In the genomic region with DNA sequence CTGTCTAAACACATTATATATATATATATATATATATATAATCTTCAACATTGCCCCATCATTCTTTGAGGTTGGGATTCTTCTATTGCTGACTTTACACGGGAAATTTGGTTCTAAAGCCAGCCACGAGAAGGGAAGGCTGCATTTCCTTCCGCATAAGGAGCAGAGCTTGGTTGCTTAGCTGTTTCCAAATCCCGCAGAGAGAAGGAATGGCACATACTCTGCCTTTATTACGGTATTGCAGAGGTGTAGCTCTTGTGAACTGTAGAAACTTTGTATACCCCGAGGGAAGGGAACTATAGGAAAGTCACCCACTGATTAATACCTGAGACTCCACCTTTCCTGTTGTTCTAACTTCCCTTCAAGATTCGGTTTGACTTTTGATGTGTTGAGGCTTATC, we compare ENCODE assay signal across 8 mouse cellular contexts. TPM values are rescaled to one million over a fixed set of nuclear protein-coding genes. Genes with fewer than 3 reads are reported as not detected.
DNase-seq lines count a peak whose midpoint lies in the region; ATAC-seq and TF ChIP-seq lines count a peak whose summit lies in the region.

No protein-coding gene starts in this region.

- no peaks in the 10 kb centered on the region for H3K36me3 ChIP-seq in lung, postnatal 0 days (ENCODE audit: insufficient read depth, low read length)
- no peaks in the 10 kb centered on the region for H3K36me3 ChIP-seq in forebrain, embryonic 13.5 days (ENCODE audit: poor library complexity, severe bottlenecking)
- H3K36me3 ChIP-seq in intestine, postnatal 0 days (ENCODE audit: control insufficient read depth, insufficient read depth) = no peaks in the 10 kb centered on the region
- no peaks in the 10 kb centered on the region for H3K36me3 ChIP-seq in stomach, embryonic 14.5 days (ENCODE audit: control insufficient read depth, insufficient read depth, low read length)

- ATAC-seq in lung, postnatal 0 days = no peak
- ATAC-seq in forebrain, embryonic 13.5 days = no peak
- ATAC-seq in intestine, postnatal 0 days = no peak
- no peak for ATAC-seq in stomach, embryonic 14.5 days (ENCODE audit: insufficient number of reproducible peaks, insufficient read depth, low FRiP score, low read depth)

- peak; percentile 33 for DNase-seq in lung, postnatal 0 days (ENCODE audit: low spot score)
- no peak for DNase-seq in lung, adult 18-20 months
- DNase-seq in right cerebral cortex, adult 2 months (ENCODE audit: low spot score in 2 of 2) = no peak
- DNase-seq in cerebellum, adult 11 months = no peak
- DNase-seq in left cerebral cortex, postnatal 10 days (ENCODE audit: extremely low spot score in 1 of 2, low spot score in 2 of 2) = no peak

- no peak for TF ChIP-seq EP300 in lung, postnatal 0 days (IDR thresholded peaks at IDR 0.05)

- WGBS in lung, postnatal 0 days = 9% methylated on average over 7 of the region's 7 CpGs
- WGBS in forebrain, embryonic 13.5 days = 8% methylated on average over 7 of the region's 7 CpGs
- WGBS in intestine, postnatal 0 days = 31% methylated on average over 7 of the region's 7 CpGs
- WGBS in stomach, embryonic 14.5 days = 9% methylated on average over 7 of the region's 7 CpGs

- H3K9ac ChIP-seq in lung, postnatal 0 days (replicated peaks; ENCODE audit: low read depth) = peak overlapping the region; percentile 57
- H3K9ac ChIP-seq in forebrain, embryonic 13.5 days = peak overlapping the region; percentile 43
- H3K9ac ChIP-seq in intestine, postnatal 0 days (ENCODE audit: low read depth, low read length) = no peak overlapping the region
- H3K9ac ChIP-seq in stomach, embryonic 14.5 days (replicated peaks; ENCODE audit: low read depth, low read length) = no peak overlapping the region; the same call in 1 of the 2 replicates

- H3K4me3 ChIP-seq in lung, postnatal 0 days (ENCODE audit: low read depth, low read length) = peak overlapping the region; percentile 54
- H3K4me3 ChIP-seq in forebrain, embryonic 13.5 days = peak overlapping the region; percentile 61
- peak overlapping the region; percentile 54; the same call in 1 of the 2 replicates for H3K4me3 ChIP-seq in intestine, postnatal 0 days (ENCODE audit: low read depth, low read length)
- peak overlapping the region; percentile 68 for H3K4me3 ChIP-seq in stomach, embryonic 14.5 days (ENCODE audit: low read depth, low read length)

- intact Hi-C loops in left cerebral cortex, postnatal 10 days (cut with DNase I) = loop anchor here (10.0 kb wide), 2 partner anchors 455 to 505 kb away; no protein-coding TSS in a partner anchor

- peak overlapping the region; percentile 74 for H3K4me2 ChIP-seq in lung, postnatal 0 days (replicated peaks; ENCODE audit: low read depth, low read length)
- H3K4me2 ChIP-seq in forebrain, embryonic 13.5 days = peak overlapping the region; percentile 82
- H3K4me2 ChIP-seq in intestine, postnatal 0 days (replicated peaks; ENCODE audit: low read depth) = peak overlapping the region; percentile 79
- H3K4me2 ChIP-seq in stomach, embryonic 14.5 days (replicated peaks; ENCODE audit: low read depth, low read length) = peak overlapping the region; percentile 77

- no peaks in the 10 kb centered on the region for H3K4me1 ChIP-seq in lung, postnatal 0 days (ENCODE audit: insufficient read depth, low read depth, low read length)
- peaks cover 6% of the 10 kb centered on the region for H3K4me1 ChIP-seq in forebrain, embryonic 13.5 days
- H3K4me1 ChIP-seq in intestine, postnatal 0 days (replicated peaks; ENCODE audit: control insufficient read depth, insufficient read depth, low read length) = no peaks in the 10 kb centered on the region
- no peaks in the 10 kb centered on the region; the same call in 1 of the 2 replicates for H3K4me1 ChIP-seq in stomach, embryonic 14.5 days (ENCODE audit: control insufficient read depth, insufficient read depth, low read length)

- H3K27me3 ChIP-seq in lung, postnatal 0 days (replicated peaks; ENCODE audit: insufficient read depth, low read length) = no peaks in the 10 kb centered on the region
- H3K27me3 ChIP-seq in forebrain, embryonic 13.5 days = peaks cover 3% of the 10 kb centered on the region; the same call in 1 of the 2 replicates
- peaks cover 6% of the 10 kb centered on the region; the same call in 1 of the 2 replicates for H3K27me3 ChIP-seq in intestine, postnatal 0 days (replicated peaks; ENCODE audit: control insufficient read depth, insufficient read depth, low read length)
- no peaks in the 10 kb centered on the region for H3K27me3 ChIP-seq in stomach, embryonic 14.5 days (ENCODE audit: control insufficient read depth, insufficient read depth, low read length)

- no peak for TF ChIP-seq CTCF in lung, postnatal 0 days (IDR thresholded peaks at IDR 0.05)
- TF ChIP-seq CTCF in intestine, postnatal 0 days (IDR thresholded peaks at IDR 0.05; ENCODE audit: low read depth) = no peak

- no peaks in the 10 kb centered on the region for H3K9me3 ChIP-seq in lung, postnatal 0 days (ENCODE audit: low read length)
- H3K9me3 ChIP-seq in forebrain, embryonic 13.5 days (replicated peaks) = no peaks in the 10 kb centered on the region
- H3K9me3 ChIP-seq in intestine, postnatal 0 days (ENCODE audit: control insufficient read depth) = no peaks in the 10 kb centered on the region
- H3K9me3 ChIP-seq in stomach, embryonic 14.5 days (ENCODE audit: control insufficient read depth, low read depth, low read length) = no peaks in the 10 kb centered on the region

- H3K27ac ChIP-seq in lung, postnatal 0 days (ENCODE audit: low read length) = peak overlapping the region; percentile 88
- H3K27ac ChIP-seq in forebrain, embryonic 13.5 days = no peak overlapping the region
- H3K27ac ChIP-seq in intestine, postnatal 0 days (ENCODE audit: low read depth, low read length) = no peak overlapping the region
- H3K27ac ChIP-seq in stomach, embryonic 14.5 days (ENCODE audit: low read length) = no peak overlapping the region

RNA-seq across cellular contexts. Expression of a gene that starts 2.6 kb away (rescaled TPM):
- polyA plus RNA-seq in lung, postnatal 0 days (2015; fragmentation: Nextera tagmentation; extraction: Ambion mirVana) = 142 and 218 TPM in 2 replicates
- 76.0 and 76.6 TPM in 2 replicates for polyA plus RNA-seq in forebrain, embryonic 13.5 days (2015; fragmentation: Nextera tagmentation; extraction: Ambion mirVana)
- polyA plus RNA-seq in intestine, postnatal 0 days (2015; fragmentation: Nextera tagmentation; extraction: Ambion mirVana) = 30.6 and 32.0 TPM in 2 replicates
- polyA plus RNA-seq in stomach, embryonic 14.5 days (2014; fragmentation: Nextera tagmentation; extraction: Ambion mirVana) = 84.8 and 88.0 TPM in 2 replicates
- total RNA-seq in left cerebral cortex, postnatal 10 days (2021) = 100 to 1,000 TPM; 169 to 189 TPM

Comparison
In these comparisons a context has a peak if more than half of its experiments do, and no peak if none do; other contexts are left out.
1. H3K9ac ChIP-seq: peak in lung, postnatal 0 days (single experiment) and forebrain, embryonic 13.5 days (single experiment); none in intestine, postnatal 0 days (single experiment) and stomach, embryonic 14.5 days (single experiment).
2. Peak in every context shown above with its lines, with median percentiles within 50 percentile points of each other: H3K4me2 ChIP-seq and H3K4me3 ChIP-seq.